Comparison of ENCODE assay signal across 23 mouse cellular contexts in the genomic region with DNA sequence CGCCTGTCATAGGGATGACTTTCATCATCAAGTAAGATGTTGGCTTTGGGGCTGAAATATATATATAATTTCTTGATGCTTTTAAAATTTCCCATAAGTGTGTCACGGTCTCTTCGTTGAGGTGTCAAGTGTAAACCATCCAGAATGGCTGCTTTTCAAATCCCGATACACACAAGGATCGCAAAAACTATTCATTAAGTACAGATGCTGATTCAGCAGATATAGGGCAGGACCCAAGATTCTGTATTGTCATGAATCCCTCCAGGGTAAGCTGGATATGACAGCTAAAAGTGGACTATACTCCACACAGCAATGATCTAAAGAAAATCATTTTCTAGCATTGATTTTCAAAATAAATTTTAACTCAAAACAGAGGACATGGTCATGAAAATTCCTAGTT.
DNase-seq lines count a peak whose midpoint lies in the region; ATAC-seq and TF ChIP-seq lines count a peak whose summit lies in the region.
"Had no signal": no experiment of that assay in that cellular context is flagged by ENCODE, and none has a peak within 500 bp of the region (broad histone marks: within the 10 kb centered on the region; RNA-seq: fewer than 3 reads in every experiment).

No protein-coding gene starts in this region.

- no peaks in the 10 kb centered on the region for H3K9me3 ChIP-seq in heart, embryonic 11.5 days (replicated peaks; ENCODE audit: control insufficient read depth, low read length)
- no peaks in the 10 kb centered on the region for H3K9me3 ChIP-seq in ES-E14 (ENCODE audit: control insufficient read depth, insufficient read depth, low read depth, low read length)
- H3K9me3 ChIP-seq: embryonic facial prominence, embryonic 13.5 days; embryonic facial prominence, embryonic 15.5 days; forebrain, embryonic 10.5 days; forebrain, embryonic 12.5 days had no signal

- peak; percentile 13 for DNase-seq in heart, adult 11 months
- DNase-seq in ES-E14 (ENCODE audit: low read depth, low spot score), result no peak
- no peak for DNase-seq in embryo, embryonic 10.5 days (ENCODE audit: low spot score)
- no peak for DNase-seq in heart, adult 8-10 months (ENCODE audit: low spot score)
- DNase-seq: adrenal gland, adult 2 months; adrenal gland, postnatal 10 days; adrenal gland, postnatal 25 days; B cell, adult 2 months; cerebellum, adult 11-12 months; cerebellum, adult 2 months; cerebellum, adult 9-10 months; cerebellum, postnatal 10 days; cerebellum, postnatal 25 days; embryo, embryonic 11 days had no signal

- ATAC-seq in heart, embryonic 11.5 days (replicated peaks; ENCODE audit: insufficient number of reproducible peaks, low FRiP score, low TSS enrichment), result no peak
- ATAC-seq: CD4-positive, CD25-positive, alpha-beta regulatory T cell, adult 4 months; forebrain, embryonic 14.5 days; forebrain, embryonic 16.5 days had no signal

- H3K27me3 ChIP-seq in heart, embryonic 11.5 days (ENCODE audit: control insufficient read depth, insufficient read depth, low read length), result no peaks in the 10 kb centered on the region
- H3K27me3 ChIP-seq: embryonic facial prominence, embryonic 13.5 days; embryonic facial prominence, embryonic 15.5 days; forebrain, embryonic 12.5 days had no signal

- in situ Hi-C loops in ES-E14 (cut with MboI; ENCODE audit: low sequenced_read_pairs in 2 of 2, unreplicated experiment in 2 of 2), result no loop called here

- H3K36me3 ChIP-seq in heart, embryonic 11.5 days (ENCODE audit: control insufficient read depth, insufficient read depth, low read length), result no peaks in the 10 kb centered on the region
- no peaks in the 10 kb centered on the region for H3K36me3 ChIP-seq in ES-E14 (ENCODE audit: control insufficient read depth, insufficient read depth, low read length, poor library complexity, severe bottlenecking)
- H3K36me3 ChIP-seq: embryonic facial prominence, embryonic 13.5 days; embryonic facial prominence, embryonic 15.5 days; forebrain, embryonic 10.5 days; forebrain, embryonic 12.5 days had no signal

- no peak overlapping the region for H3K9ac ChIP-seq in heart, embryonic 11.5 days (ENCODE audit: low read depth, low read length)
- H3K9ac ChIP-seq in ES-E14 (ENCODE audit: insufficient read depth, low read depth, low read length, poor library complexity, severe bottlenecking), result no peak overlapping the region
- H3K9ac ChIP-seq: embryonic facial prominence, embryonic 13.5 days; embryonic facial prominence, embryonic 15.5 days; forebrain, embryonic 12.5 days had no signal

- no peak overlapping the region for H3K27ac ChIP-seq in heart, embryonic 11.5 days (ENCODE audit: low read depth, low read length)
- H3K27ac ChIP-seq in ES-E14 (ENCODE audit: insufficient read depth, low read depth, low read length, poor library complexity, severe bottlenecking), result no peak overlapping the region
- H3K27ac ChIP-seq: embryonic facial prominence, embryonic 13.5 days; embryonic facial prominence, embryonic 15.5 days; forebrain, embryonic 10.5 days; forebrain, embryonic 12.5 days had no signal

- WGBS in heart, embryonic 11.5 days (ENCODE audit: insufficient replicate concordance), result 89% methylated on average over 5 of the region's 5 CpGs

- H3K4me2 ChIP-seq in heart, embryonic 11.5 days, result no peak overlapping the region
- H3K4me2 ChIP-seq: embryonic facial prominence, embryonic 13.5 days; embryonic facial prominence, embryonic 15.5 days; forebrain, embryonic 12.5 days had no signal

- H3K4me1 ChIP-seq in heart, embryonic 11.5 days (ENCODE audit: control insufficient read depth, insufficient read depth, low read length), result no peaks in the 10 kb centered on the region
- H3K4me1 ChIP-seq in ES-E14 (ENCODE audit: control insufficient read depth in 2 of 2, insufficient read depth in 2 of 2, low read length in 2 of 2, poor library complexity in 1 of 2), result peaks cover 0 to 7% of the 10 kb centered on the region in 2 experiments; a peak in 2 of 4 replicates
- H3K4me1 ChIP-seq: forebrain, embryonic 10.5 days; forebrain, embryonic 12.5 days had no signal

- H3K4me3 ChIP-seq in heart, embryonic 11.5 days (ENCODE audit: low read depth, low read length), result no peak overlapping the region
- no peak overlapping the region for H3K4me3 ChIP-seq in ES-E14 (ENCODE audit: insufficient read depth in 1 of 2, low read depth in 1 of 2, low read length in 2 of 2, poor library complexity in 1 of 2, severe bottlenecking in 1 of 2)
- H3K4me3 ChIP-seq: embryonic facial prominence, embryonic 13.5 days; embryonic facial prominence, embryonic 15.5 days; erythroblast, embryonic 14.5 days; forebrain, embryonic 10.5 days; forebrain, embryonic 12.5 days had no signal

TF ChIP-seq in ES-E14, 5 proteins besides CTCF, POLR2A, EP300 and RAD21:
- TF ChIP-seq MAFK (IDR thresholded peaks at IDR 0.05; ENCODE audit: insufficient read depth, low read depth, low read length) (peak; percentile 83), HCFC1 (IDR thresholded peaks at IDR 0.05; ENCODE audit: borderline replicate concordance, insufficient read depth, low read length) (no peak), ZNF384 (IDR thresholded peaks at IDR 0.05; ENCODE audit: low read depth, low read length) (no peak)
